Mouse (Mus musculus) layer of hippocampus, adult 9-11 months (tissue): Measurements from ENCODE around the gene Ikzf2.

ENCODE experiments used
- DNase-seq: peaks from one replicate; pipeline ENCODE4 v3.0.0; 2022

Ikzf2 gene

DNA sequence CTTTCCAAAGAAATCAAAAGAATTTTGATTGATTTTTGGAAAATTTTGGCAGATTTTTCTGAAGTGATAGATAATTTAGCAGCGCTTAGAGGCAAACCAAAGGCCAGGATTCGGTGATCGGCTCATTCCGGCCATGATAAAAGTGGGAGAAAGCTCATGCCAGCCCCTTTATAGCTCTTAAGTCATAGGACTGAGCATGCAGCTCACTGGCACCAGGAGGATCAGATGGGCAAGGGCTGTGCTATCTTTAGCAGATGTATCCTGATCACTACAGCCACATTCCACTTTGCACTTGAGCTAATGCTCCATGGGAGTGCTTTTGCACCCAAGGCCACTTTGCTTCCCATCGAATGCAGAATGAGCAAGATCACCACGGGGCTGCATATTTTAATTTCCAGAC lies 181.0 kb downstream of the Ikzf2 start:
- DNase-seq: no peak

DNA sequence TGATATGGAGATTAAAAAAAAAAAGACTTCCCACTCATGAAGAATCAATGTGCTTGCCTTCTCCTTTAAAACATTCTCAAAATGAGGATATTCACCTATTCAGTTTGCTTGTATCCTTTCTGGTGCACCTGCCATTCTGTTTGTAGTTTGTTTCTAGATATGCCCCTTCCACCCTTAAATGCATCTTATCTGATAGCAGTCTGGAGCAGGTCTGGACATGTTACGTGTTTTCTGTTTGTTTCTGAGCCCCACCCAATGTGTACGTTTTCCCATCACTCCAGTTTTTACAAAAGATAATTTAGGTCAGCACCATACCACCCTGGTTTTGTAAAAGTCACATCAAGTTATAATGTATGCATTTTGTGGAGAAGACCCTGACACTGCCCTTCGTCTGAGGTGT lies 186.7 kb downstream of the Ikzf2 start:
- no peak for DNase-seq

DNA sequence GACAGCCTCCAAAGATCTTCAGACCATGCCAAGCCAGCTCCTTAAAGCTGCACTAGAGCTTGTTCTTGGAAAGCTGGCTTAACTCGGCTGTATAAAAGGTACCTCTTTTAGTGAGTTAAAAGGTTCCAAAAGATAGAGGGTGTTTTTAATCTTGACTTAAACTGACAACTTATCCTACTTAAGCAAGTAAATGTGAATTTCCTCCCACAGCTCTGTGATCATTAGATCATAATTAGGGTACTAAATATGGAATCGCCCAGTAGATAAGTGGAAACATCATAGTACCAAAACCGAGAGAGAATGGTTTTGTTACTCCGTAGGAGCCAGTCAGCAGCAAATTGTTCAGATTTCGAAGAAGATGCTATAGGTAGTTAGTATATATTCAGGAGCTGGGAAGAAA lies 187.4 kb downstream of the Ikzf2 start:
- no peak for DNase-seq

DNA sequence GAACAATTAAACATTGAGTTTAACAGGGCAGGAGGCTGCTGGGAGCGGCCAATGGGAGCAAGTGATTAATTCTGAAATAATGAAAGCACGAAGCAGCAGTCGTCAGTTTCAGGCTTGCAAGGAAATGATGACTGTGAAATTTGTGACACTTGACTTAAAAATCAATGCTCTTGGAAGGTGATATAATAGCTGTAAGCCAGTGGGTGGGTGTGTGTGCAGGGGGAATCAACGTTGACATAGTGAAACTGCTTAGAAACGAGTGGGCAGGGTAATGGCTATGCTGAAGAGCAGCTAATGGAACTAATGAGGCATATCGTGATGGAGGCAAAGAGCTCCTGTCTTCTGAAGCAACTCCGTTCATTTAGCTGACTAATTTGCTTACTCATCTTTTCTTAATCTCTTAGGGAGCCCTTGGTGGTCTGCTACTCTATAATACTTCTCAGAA lies 188.2 kb downstream of the Ikzf2 start:
- DNase-seq: no peak

DNA sequence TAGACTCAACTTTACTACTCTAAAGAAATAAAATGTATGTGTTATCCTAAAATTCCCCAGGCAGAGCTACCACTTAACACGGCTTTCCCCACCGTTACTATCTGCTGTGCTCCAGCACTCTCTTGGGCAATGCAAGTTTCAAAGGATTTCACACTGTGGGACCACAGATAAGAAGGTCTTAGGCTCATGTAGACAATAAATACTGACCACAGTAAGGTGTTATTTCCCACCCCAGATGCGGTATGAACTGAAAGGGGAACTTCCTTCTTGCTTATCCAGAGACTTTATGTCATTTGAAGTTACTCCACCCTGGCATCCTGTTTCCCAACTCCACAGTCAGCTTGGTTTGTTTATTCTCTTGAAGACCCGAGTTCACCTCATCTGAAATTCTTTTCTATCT lies 191.0 kb downstream of the Ikzf2 start:
- DNase-seq: no peak

DNA sequence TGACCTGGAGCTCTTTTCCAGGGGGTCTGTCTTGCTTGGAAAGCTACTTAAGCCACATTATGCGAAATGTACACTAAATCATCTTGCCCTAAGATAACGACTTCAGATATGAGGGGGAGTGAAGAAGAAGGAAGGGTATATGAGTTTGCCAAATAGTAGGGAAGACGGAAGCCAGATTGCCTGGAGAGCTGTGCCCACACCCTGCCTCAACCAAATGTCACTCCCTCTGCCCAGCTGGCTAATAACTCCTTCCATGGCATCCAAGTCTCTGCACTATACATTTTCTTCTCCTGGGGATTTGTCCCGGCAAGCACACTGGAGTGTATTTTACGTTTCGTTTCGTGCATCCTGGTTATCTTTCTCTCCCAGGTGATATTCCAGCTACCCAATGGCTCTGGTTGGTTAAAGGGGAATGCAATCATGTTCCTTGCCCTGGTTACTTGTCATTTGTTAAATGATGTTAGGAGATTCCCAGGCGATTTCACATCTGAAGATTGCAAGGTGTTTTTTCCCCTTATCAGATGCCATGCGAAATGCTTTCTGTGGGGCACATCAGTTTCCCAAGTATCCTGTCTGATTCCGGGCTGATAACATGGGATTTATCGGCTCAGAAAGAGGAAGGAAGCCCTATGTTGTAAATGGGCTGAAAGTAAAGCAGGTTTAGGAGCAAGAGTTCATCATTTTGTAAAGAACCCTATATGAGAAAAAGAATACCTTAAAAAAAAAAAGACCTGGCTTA lies 193.6 kb downstream of the Ikzf2 start:
- peak; percentile 45 for DNase-seq

DNA sequence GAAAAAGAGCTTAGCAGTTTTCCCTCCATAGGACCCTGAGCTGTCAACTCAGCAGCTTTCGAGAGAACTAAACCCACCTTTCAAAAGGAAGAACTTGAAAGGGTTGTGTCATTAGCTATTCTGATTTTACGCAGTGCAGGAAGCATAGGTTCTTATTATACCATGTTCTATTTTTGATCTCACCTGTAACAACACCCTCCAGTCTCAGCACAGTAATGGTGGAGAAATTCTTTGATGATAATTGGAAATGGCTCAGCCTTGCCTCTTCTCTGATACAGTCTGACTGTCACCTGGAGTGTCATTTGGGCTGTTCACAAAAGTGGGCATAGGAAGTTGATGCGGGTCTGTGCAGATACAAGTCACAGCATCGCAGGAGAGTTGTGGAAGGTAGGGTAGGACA lies 195.0 kb downstream of the Ikzf2 start:
- DNase-seq: no peak

DNA sequence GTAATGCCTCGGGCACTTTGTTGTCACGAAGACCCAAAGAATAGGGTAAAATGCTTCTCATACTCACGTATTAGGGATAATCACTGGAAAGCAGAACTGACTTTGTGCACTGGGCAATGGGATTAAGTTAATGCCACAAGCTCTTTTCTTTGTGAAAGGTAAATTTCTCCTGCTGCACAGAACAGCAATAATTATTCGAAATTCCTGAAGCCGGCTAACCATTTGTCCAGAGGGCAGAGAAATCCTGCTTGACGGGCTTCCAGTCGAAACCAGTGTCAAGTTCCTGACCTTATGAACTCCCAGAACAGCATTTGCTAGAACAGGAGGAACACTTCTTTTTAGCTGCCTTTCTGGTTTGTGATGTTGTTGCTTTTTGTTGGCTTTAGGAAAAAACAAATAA lies 198.0 kb downstream of the Ikzf2 start:
- DNase-seq: no peak

DNA sequence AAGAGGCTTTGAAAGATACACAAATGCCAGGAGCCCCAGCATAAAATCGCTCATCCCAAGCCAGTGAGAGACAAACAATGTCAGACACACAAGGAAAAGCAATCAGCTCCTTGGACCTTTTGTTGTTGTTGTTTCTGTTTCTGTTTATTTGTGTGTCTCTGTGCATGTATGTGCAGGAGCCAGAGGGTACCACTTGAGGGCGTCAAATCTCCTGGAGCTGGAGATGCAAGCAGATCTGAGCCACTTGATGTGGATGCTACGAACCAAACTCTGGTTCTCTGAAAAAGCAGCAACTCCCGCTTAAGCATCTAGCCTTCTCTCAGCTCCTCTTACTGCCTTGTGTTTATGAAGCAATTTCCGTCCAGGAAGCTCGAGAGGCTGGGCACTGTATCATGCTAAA lies 198.4 kb downstream of the Ikzf2 start:
- DNase-seq: no peak
